8 mouse cellular contexts compared by ENCODE assay signal in genomic region chr15:102458050-102458736, GRCm38 (mm10). TPM values are rescaled to one million over a fixed set of nuclear protein-coding genes. Genes with fewer than 3 reads are reported as not detected.
A peak's percentile ranks its signal among the peaks of the same experiment; 100 is the strongest.
DNase-seq lines count a peak whose midpoint lies in the region; ATAC-seq and TF ChIP-seq lines count a peak whose summit lies in the region.

No protein-coding gene starts in this region.

- H3K4me2 ChIP-seq in limb, embryonic 12.5 days = peak overlapping the region; percentile 59
- peak overlapping the region; percentile 66 for H3K4me2 ChIP-seq in neural tube, embryonic 14.5 days (ENCODE audit: low read depth, low read length)

- no peak for TF ChIP-seq CTCF in thymus, adult 2 months (IDR thresholded peaks at IDR 0.05; ENCODE audit: borderline replicate concordance, control insufficient read depth, extremely low read depth, insufficient read depth, low read length, poor library complexity)

- no peak overlapping the region for H3K4me3 ChIP-seq in thymus, adult 2 months (ENCODE audit: control insufficient read depth, insufficient read depth, low read length)
- H3K4me3 ChIP-seq in limb, embryonic 12.5 days (replicated peaks) = peak overlapping the region; percentile 41
- peak overlapping the region; percentile 41 for H3K4me3 ChIP-seq in neural tube, embryonic 14.5 days (ENCODE audit: low read depth, low read length)

- no peaks in the 10 kb centered on the region for H3K9me3 ChIP-seq in limb, embryonic 12.5 days
- H3K9me3 ChIP-seq in neural tube, embryonic 14.5 days (ENCODE audit: control insufficient read depth, low read length) = no peaks in the 10 kb centered on the region

- H3K9ac ChIP-seq in limb, embryonic 12.5 days (replicated peaks) = no peak overlapping the region
- no peak overlapping the region for H3K9ac ChIP-seq in neural tube, embryonic 14.5 days (replicated peaks; ENCODE audit: low read depth, low read length)

- peak overlapping the region; percentile 98 for H3K27ac ChIP-seq in thymus, adult 2 months (ENCODE audit: control insufficient read depth, insufficient read depth, low read length)
- no peak overlapping the region for H3K27ac ChIP-seq in limb, embryonic 12.5 days
- H3K27ac ChIP-seq in neural tube, embryonic 14.5 days (ENCODE audit: low read depth, low read length) = no peak overlapping the region

- no peaks in the 10 kb centered on the region for H3K36me3 ChIP-seq in thymus, adult 2 months (ENCODE audit: control insufficient read depth, insufficient read depth, low read length)
- peaks cover 4% of the 10 kb centered on the region; the same call in 1 of the 2 replicates for H3K36me3 ChIP-seq in limb, embryonic 12.5 days
- peaks cover 3% of the 10 kb centered on the region; the same call in 1 of the 2 replicates for H3K36me3 ChIP-seq in neural tube, embryonic 14.5 days (ENCODE audit: control insufficient read depth, insufficient read depth, low read length)

- H3K27me3 ChIP-seq in thymus, adult 2 months (ENCODE audit: control insufficient read depth, insufficient read depth, low read length) = no peaks in the 10 kb centered on the region
- H3K27me3 ChIP-seq in limb, embryonic 12.5 days = no peaks in the 10 kb centered on the region
- H3K27me3 ChIP-seq in neural tube, embryonic 14.5 days (ENCODE audit: control insufficient read depth, insufficient read depth, low read length) = no peaks in the 10 kb centered on the region

- peak; percentile 34; the same call in 1 of the 2 replicates for ATAC-seq in granulocyte monocyte progenitor cell, adult 5-6 weeks (replicated peaks; ENCODE audit: poor library complexity, severe bottlenecking)
- no peak for ATAC-seq in limb, embryonic 12.5 days (ENCODE audit: insufficient number of reproducible peaks, insufficient read depth, low FRiP score, low TSS enrichment, low read depth)
- ATAC-seq in neural tube, embryonic 14.5 days (ENCODE audit: low read depth) = no peak

- H3K4me1 ChIP-seq in thymus, adult 2 months (replicated peaks; ENCODE audit: control insufficient read depth, insufficient read depth, low read length) = peaks cover 27% of the 10 kb centered on the region
- peaks cover 9% of the 10 kb centered on the region; the same call in 1 of the 2 replicates for H3K4me1 ChIP-seq in limb, embryonic 12.5 days (replicated peaks)
- 0 out of 2 replicates have a peak, but pooled peaks cover 8% of the 10 kb centered on the region for H3K4me1 ChIP-seq in neural tube, embryonic 14.5 days (ENCODE audit: control insufficient read depth, insufficient read depth, low read length)

- peak; percentile 43 for DNase-seq in thymus, adult 2 months
- DNase-seq in thymus, adult 18-20 months = no peak
- no peak for DNase-seq in frontal cortex, postnatal 14 days (ENCODE audit: low spot score in 2 of 2)
- no peak for DNase-seq in cerebellum, postnatal 25 days
- no peak for DNase-seq in urinary bladder, postnatal 14 days (ENCODE audit: low spot score)

- TF ChIP-seq POLR2A in thymus, adult 2 months (IDR thresholded peaks at IDR 0.05; ENCODE audit: control insufficient read depth, extremely low read depth, insufficient read depth, low read length, poor library complexity) = no peak

- WGBS in thymus, adult 2 months = 2% methylated on average over 5 of the region's 5 CpGs
- 72% methylated on average over 5 of the region's 5 CpGs for WGBS in limb, embryonic 12.5 days
- WGBS in neural tube, embryonic 14.5 days = 84% methylated on average over 5 of the region's 5 CpGs

RNA-seq across cellular contexts. Expression of gene Prr13, which starts 0.6 kb away (rescaled TPM):
- polyA plus RNA-seq in thymus, adult 2 months (2012; rRNA removed) = 109 and 123 TPM in 2 replicates
- total RNA-seq in granulocyte monocyte progenitor cell, adult 5-6 weeks (2014; fragmentation: Nextera tagmentation) = 75.2 and 97.2 TPM in 2 replicates
- 35.4 and 53.4 TPM in 2 replicates for total RNA-seq in granulocyte monocyte progenitor cell, adult 5-6 weeks (2017)
- 66.1 and 68.1 TPM in 2 replicates for polyA plus RNA-seq in limb, embryonic 12.5 days (2016; fragmentation: Nextera tagmentation; extraction: Ambion mirVana)
- polyA plus RNA-seq in neural tube, embryonic 14.5 days (2014; fragmentation: Nextera tagmentation; extraction: Ambion mirVana) = 85.8 and 104 TPM in 2 replicates

RNA-seq across cellular contexts. Expression of gene Pcbp2, which starts 12.1 kb away (rescaled TPM):
- polyA plus RNA-seq in thymus, adult 2 months (2012; rRNA removed) = 846 and 935 TPM in 2 replicates
- 731 and 799 TPM in 2 replicates for total RNA-seq in granulocyte monocyte progenitor cell, adult 5-6 weeks (2014; fragmentation: Nextera tagmentation)
- total RNA-seq in granulocyte monocyte progenitor cell, adult 5-6 weeks (2017) = 213 and 218 TPM in 2 replicates
- polyA plus RNA-seq in limb, embryonic 12.5 days (2016; fragmentation: Nextera tagmentation; extraction: Ambion mirVana) = 230 and 239 TPM in 2 replicates
- 159 and 160 TPM in 2 replicates for polyA plus RNA-seq in neural tube, embryonic 14.5 days (2014; fragmentation: Nextera tagmentation; extraction: Ambion mirVana)

RNA-seq across cellular contexts. Expression of gene Amhr2, which starts 13.0 kb away (rescaled TPM):
- polyA plus RNA-seq in thymus, adult 2 months (2012; rRNA removed) = 0.65 and 1.7 TPM in 2 replicates
- total RNA-seq in granulocyte monocyte progenitor cell, adult 5-6 weeks (2014; fragmentation: Nextera tagmentation) = not detected in 2 replicates
- not detected in 2 replicates for total RNA-seq in granulocyte monocyte progenitor cell, adult 5-6 weeks (2017)
- 0.48 TPM in 1 of 2 replicates, not detected in the other for polyA plus RNA-seq in limb, embryonic 12.5 days (2016; fragmentation: Nextera tagmentation; extraction: Ambion mirVana)
- polyA plus RNA-seq in neural tube, embryonic 14.5 days (2014; fragmentation: Nextera tagmentation; extraction: Ambion mirVana) = 0.22 and 0.82 TPM in 2 replicates

RNA-seq across cellular contexts. Expression of gene Gm10337, which starts 45.3 kb away (rescaled TPM):
- polyA plus RNA-seq in thymus, adult 2 months (2012; rRNA removed) = not detected in 2 replicates
- 7.7 TPM in 1 of 2 replicates, not detected in the other for total RNA-seq in granulocyte monocyte progenitor cell, adult 5-6 weeks (2014; fragmentation: Nextera tagmentation)
- total RNA-seq in granulocyte monocyte progenitor cell, adult 5-6 weeks (2017) = not detected in 2 replicates
- not detected in 2 replicates for polyA plus RNA-seq in limb, embryonic 12.5 days (2016; fragmentation: Nextera tagmentation; extraction: Ambion mirVana)
- 8.5 TPM in 1 of 2 replicates, not detected in the other for polyA plus RNA-seq in neural tube, embryonic 14.5 days (2014; fragmentation: Nextera tagmentation; extraction: Ambion mirVana)

RNA-seq across cellular contexts. Expression of gene Sp1, which starts 52.2 kb away (rescaled TPM):
- 45.0 and 52.1 TPM in 2 replicates for polyA plus RNA-seq in thymus, adult 2 months (2012; rRNA removed)
- 59.6 and 71.6 TPM in 2 replicates for total RNA-seq in granulocyte monocyte progenitor cell, adult 5-6 weeks (2014; fragmentation: Nextera tagmentation)
- total RNA-seq in granulocyte monocyte progenitor cell, adult 5-6 weeks (2017) = 52.0 and 56.1 TPM in 2 replicates
- polyA plus RNA-seq in limb, embryonic 12.5 days (2016; fragmentation: Nextera tagmentation; extraction: Ambion mirVana) = 11.1 and 12.1 TPM in 2 replicates
- 5.3 and 6.3 TPM in 2 replicates for polyA plus RNA-seq in neural tube, embryonic 14.5 days (2014; fragmentation: Nextera tagmentation; extraction: Ambion mirVana)
